Mouse (Mus musculus) limb, embryonic 14.5 days (tissue): ENCODE results near the gene Tssk2. TPM values are rescaled to one million over a fixed set of nuclear protein-coding genes. Genes with fewer than 3 reads are reported as not detected.

Experiments used
- ATAC-seq: fragments of 200-750 bp; cut with Nextera tagmentation; 2 replicates; pipeline ENCODE4 v1.8.0; 2017; ENCODE audit warnings: low read depth, moderate number of reproducible peaks, moderate TSS enrichment; ENCODE audit not compliant: low FRiP score
- DNase-seq: peaks from one replicate; pipeline ENCODE4 v3.0.0-alpha.2; 2015; ENCODE audit warnings: low spot score
- H3K27ac ChIP-seq: fragments of 300-500 bp; sonication (generic); replicated peaks from 2 replicates; pipeline ENCODE4 v1.5.1; 2014; ENCODE audit warnings: low read depth, mild to moderate bottlenecking, low read length, moderate library complexity, mixed read lengths
- H3K27me3 ChIP-seq: fragments of 300-500 bp; sonication (generic); 2 replicates; pipeline ENCODE4 v1.6.1; 2014; ENCODE audit warnings: low read length, mixed read lengths; ENCODE audit not compliant: control insufficient read depth, insufficient read depth
- H3K36me3 ChIP-seq: fragments of 300-500 bp; sonication (generic); 2 replicates; pipeline ENCODE4 v1.6.1; 2014; ENCODE audit warnings: mild to moderate bottlenecking, low read length, moderate library complexity, mixed read lengths; ENCODE audit not compliant: control insufficient read depth, insufficient read depth
- H3K4me1 ChIP-seq: fragments of 300-500 bp; sonication (generic); 2 replicates; pipeline ENCODE4 v1.6.1; 2014; ENCODE audit warnings: antibody characterized with exemption, low read length, mixed read lengths; ENCODE audit not compliant: control insufficient read depth, insufficient read depth
- H3K4me2 ChIP-seq: fragments of 300-500 bp; sonication (generic); replicated peaks from 2 replicates; pipeline ENCODE4 v1.6.1; 2014; ENCODE audit warnings: low read depth, mild to moderate bottlenecking, low read length, moderate library complexity; ENCODE audit not compliant: severe bottlenecking
- H3K4me3 ChIP-seq: fragments of 300-500 bp; sonication (generic); replicated peaks from 2 replicates; pipeline ENCODE4 v1.5.1; 2014; ENCODE audit warnings: low read length
- H3K9ac ChIP-seq: fragments of 300-500 bp; sonication (generic); 2 replicates; pipeline ENCODE4 v1.6.1; 2014; ENCODE audit warnings: mild to moderate bottlenecking, low read depth, low read length, moderate library complexity; ENCODE audit not compliant: severe bottlenecking
- H3K9me3 ChIP-seq: fragments of 300-500 bp; sonication (generic); 2 replicates; pipeline ENCODE4 v1.6.1; 2016; ENCODE audit warnings: low read length; ENCODE audit not compliant: control insufficient read depth
- POLR2A ChIP-seq: fragments of 200-500 bp; IDR thresholded peaks from 2 replicates; pipeline ENCODE4 v1.8.0; 2012; ENCODE audit warnings: inconsistent platforms, mild to moderate bottlenecking, moderate library complexity, borderline replicate concordance; ENCODE audit not compliant: insufficient read depth, insufficient read length; ENCODE audit errors: extremely low read depth
- WGBS: fragments of 180-500 bp; shearing (Covaris S2); extraction: QIAGEN DNeasy Blood & Tissue Kit; methylation state at CpG from one replicate; pipeline ENCODE4 v1.1.7; 2014; 5-methylcytosine and 5-hydroxymethylcytosine counted together
- polyA plus RNA-seq, 2 experiments: library from polyadenylated mRNA; depleted of rRNA in 1 of 2; stranded (reverse) in 1 of 2; unstranded in 1 of 2; fragments of >200 nt; fragmentation: Nextera tagmentation in 1 of 2; extraction: Ambion mirVana in 1 of 2; gene quantifications; 2 replicates each; pipeline versions ENCODE4 v1.2.1 to v1.2.3; 2012 to 2014

The Tssk2 gene
- polyA plus RNA-seq, 2 experiments, result 0.14 TPM; not detected in 1

GRCm38 (mm10) chr16:17853263-17853662 lies 45.2 kb upstream of the Tssk2 start:
- no peak overlapping the region for H3K9ac ChIP-seq
- no peak for TF ChIP-seq POLR2A
- H3K36me3 ChIP-seq, result peaks cover 90% of the 10 kb centered on the region
- ATAC-seq (no peak), DNase-seq (no peak)
- no peaks in the 10 kb centered on the region for H3K9me3 ChIP-seq
- H3K4me1 ChIP-seq, result no peaks in the 10 kb centered on the region
- H3K27me3 ChIP-seq, result no peaks in the 10 kb centered on the region
- H3K4me2 ChIP-seq, result no peak overlapping the region
- H3K27ac ChIP-seq, result no peak overlapping the region
- H3K4me3 ChIP-seq, result no peak overlapping the region
- 79% methylated on average over 2 of the region's 2 CpGs for WGBS

- no peaks in the 10 kb centered on the region for H3K9me3 ChIP-seq
- H3K9ac ChIP-seq, result no peak overlapping the region
- no peak for TF ChIP-seq POLR2A
- DNase-seq (no peak), ATAC-seq (no peak)
- H3K4me1 ChIP-seq, result no peaks in the 10 kb centered on the region
- 89% methylated on average over 7 of the region's 7 CpGs for WGBS
- H3K27ac ChIP-seq, result no peak overlapping the region
- H3K27me3 ChIP-seq, result no peaks in the 10 kb centered on the region
- peaks cover 82% of the 10 kb centered on the region for H3K36me3 ChIP-seq
- H3K4me3 ChIP-seq, result no peak overlapping the region
- H3K4me2 ChIP-seq, result no peak overlapping the region
Measured at GRCm38 (mm10) chr16:17857157-17857556, 41.3 kb upstream of the Tssk2 start.

GRCm38 (mm10) chr16:17858592-17858991 lies 39.8 kb upstream of the Tssk2 start:
- ATAC-seq (no peak), DNase-seq (no peak)
- no peak overlapping the region for H3K9ac ChIP-seq

GRCm38 (mm10) chr16:17865293-17865692 lies 33.1 kb upstream of the Tssk2 start:
- no peak overlapping the region for H3K27ac ChIP-seq
- TF ChIP-seq POLR2A, result no peak
- no peak overlapping the region for H3K9ac ChIP-seq
- H3K4me1 ChIP-seq, result no peaks in the 10 kb centered on the region
- no peaks in the 10 kb centered on the region for H3K9me3 ChIP-seq
- WGBS, result 89% methylated on average over 2 of the region's 2 CpGs
- peaks cover 31% of the 10 kb centered on the region for H3K36me3 ChIP-seq
- DNase-seq (no peak), ATAC-seq (no peak)
- H3K4me2 ChIP-seq, result no peak overlapping the region
- no peaks in the 10 kb centered on the region for H3K27me3 ChIP-seq
- H3K4me3 ChIP-seq, result no peak overlapping the region

More at GRCm38 (mm10) chr16:17858592-17858991, 39.8 kb upstream of the Tssk2 start:
- TF ChIP-seq POLR2A, result no peak
- H3K27ac ChIP-seq, result no peak overlapping the region
- no peaks in the 10 kb centered on the region for H3K4me1 ChIP-seq
- no peak overlapping the region for H3K4me3 ChIP-seq
- no peaks in the 10 kb centered on the region for H3K9me3 ChIP-seq
- no peak overlapping the region for H3K4me2 ChIP-seq
- peaks cover 74% of the 10 kb centered on the region for H3K36me3 ChIP-seq
- no peaks in the 10 kb centered on the region for H3K27me3 ChIP-seq

- H3K4me2 ChIP-seq, result no peak overlapping the region
- H3K4me3 ChIP-seq, result no peak overlapping the region
- no peaks in the 10 kb centered on the region for H3K4me1 ChIP-seq
- no peak for ATAC-seq
- H3K27me3 ChIP-seq, result no peaks in the 10 kb centered on the region
- H3K9me3 ChIP-seq, result no peaks in the 10 kb centered on the region
- peaks cover 31% of the 10 kb centered on the region for H3K36me3 ChIP-seq
- no peak for TF ChIP-seq POLR2A
- WGBS, result 42% methylated on average over 6 of the region's 6 CpGs
- no peak overlapping the region for H3K9ac ChIP-seq
- no peak for DNase-seq
- no peak overlapping the region for H3K27ac ChIP-seq
Measured at GRCm38 (mm10) chr16:17865770-17866169, 32.7 kb upstream of the Tssk2 start.

DNA sequence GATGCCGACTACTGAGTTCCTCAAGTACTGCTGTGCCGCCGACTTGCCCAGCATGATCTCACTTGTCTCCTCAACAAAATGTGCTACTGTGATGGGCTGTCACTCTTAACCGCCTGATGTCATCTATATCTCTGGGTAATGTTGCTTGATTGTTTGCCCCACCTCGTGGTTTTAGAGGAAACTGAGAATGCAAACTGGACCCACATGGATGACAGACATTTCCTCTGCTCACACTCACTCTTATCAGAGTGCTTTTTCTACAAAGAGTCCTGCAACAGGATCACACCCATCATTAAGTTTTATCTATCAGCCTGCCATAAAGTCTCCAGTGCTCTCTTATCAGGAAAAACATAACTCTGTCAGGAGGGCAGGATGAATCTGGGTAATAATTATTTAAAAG lies 27.2 kb upstream of the Tssk2 start:
- DNase-seq, result no peak
- Histone ChIP-seq H3K4me1 (no peaks in the 10 kb centered on the region), H3K27me3 (no peaks in the 10 kb centered on the region), H3K27ac (no peak overlapping the region), H3K4me3 (no peak overlapping the region), H3K36me3 (peaks cover 38% of the 10 kb centered on the region), H3K9me3 (no peaks in the 10 kb centered on the region), H3K4me2 (no peak overlapping the region), H3K9ac (no peak overlapping the region)
- no peak for ATAC-seq
- WGBS, result 86% methylated on average over 5 of the region's 5 CpGs
- no peak for TF ChIP-seq POLR2A
